Mouse (Mus musculus) ES-E14 (cell line): ENCODE data around the gene 1700001P01Rik. TPM values are rescaled to one million over a fixed set of nuclear protein-coding genes. Genes with fewer than 3 reads are reported as not detected.

Experiments used
- DNase-seq: peaks from one replicate; pipeline ENCODE4 v3.0.0-alpha.2; 2013; ENCODE audit warnings: low read depth, low spot score
- H3K27ac ChIP-seq: 2 replicates; pipeline ENCODE4 v1.5.1; 2012; ENCODE audit warnings: low read depth, mild to moderate bottlenecking, low read length, moderate library complexity, mixed read lengths; ENCODE audit not compliant: poor library complexity, insufficient read depth, severe bottlenecking
- H3K36me3 ChIP-seq: 2 replicates; pipeline ENCODE4 v1.6.1; 2012; ENCODE audit warnings: mild to moderate bottlenecking, low read length, moderate library complexity, mixed read lengths; ENCODE audit not compliant: control insufficient read depth, poor library complexity, insufficient read depth, severe bottlenecking
- H3K4me1 ChIP-seq, 2 experiments: fragments of 150-350 bp in 1 of 2; sonication (generic) in 1 of 2; 2 replicates each; pipeline ENCODE4 v1.6.1; 2012; ENCODE audit warnings: low read length in 2 of 2, mild to moderate bottlenecking in 1 of 2, mixed read lengths in 1 of 2; ENCODE audit not compliant: control insufficient read depth in 2 of 2, insufficient read depth in 2 of 2, poor library complexity in 1 of 2
- H3K4me3 ChIP-seq, 2 experiments: fragments of 150-350 bp in 1 of 2; sonication (generic) in 1 of 2; 2 replicates each; pipeline ENCODE4 v1.5.1; 2012; ENCODE audit warnings: low read length in 2 of 2, low read depth in 1 of 2, mild to moderate bottlenecking in 1 of 2, mixed read lengths in 1 of 2; ENCODE audit not compliant: insufficient read depth in 1 of 2, poor library complexity in 1 of 2, severe bottlenecking in 1 of 2
- H3K9ac ChIP-seq: 2 replicates; pipeline ENCODE4 v1.6.1; 2012; ENCODE audit warnings: low read depth, mild to moderate bottlenecking, low read length, mixed read lengths; ENCODE audit not compliant: poor library complexity, insufficient read depth, severe bottlenecking
- H3K9me3 ChIP-seq: fragments of 150-350 bp; sonication (generic); 2 replicates; pipeline ENCODE4 v1.6.1; 2012; ENCODE audit warnings: low read depth, mild to moderate bottlenecking, low read length; ENCODE audit not compliant: control insufficient read depth, insufficient read depth
- CHD2 ChIP-seq: IDR thresholded peaks from 2 replicates; pipeline ENCODE4 v1.6.1; 2014; ENCODE audit warnings: mild to moderate bottlenecking, low read depth, low read length, inconsistent platforms
- HCFC1 ChIP-seq: IDR thresholded peaks from 2 replicates; pipeline ENCODE4 v1.6.1; 2012; ENCODE audit warnings: low read length, inconsistent platforms, borderline replicate concordance; ENCODE audit not compliant: insufficient read depth
- MAFK ChIP-seq: IDR thresholded peaks from 2 replicates; pipeline ENCODE4 v1.6.1; 2014; ENCODE audit warnings: mild to moderate bottlenecking, low read depth, low read length, inconsistent platforms; ENCODE audit not compliant: insufficient read depth
- ZC3H11A ChIP-seq: IDR thresholded peaks from 2 replicates; pipeline ENCODE4 v1.6.1; 2012; ENCODE audit warnings: low read depth, mild to moderate bottlenecking, inconsistent platforms, low read length, borderline replicate concordance
- ZNF384 ChIP-seq: IDR thresholded peaks from 2 replicates; pipeline ENCODE4 v1.6.1; 2012; ENCODE audit warnings: low read depth, low read length, inconsistent platforms
- in situ Hi-C, 2 experiments: fragments of 600-800 bp; cut with MboI; formaldehyde crosslinking; loops; one replicate each; pipeline ENCODE4 v1.15.1; 2025; ENCODE audit warnings: low sequenced_read_pairs in 2 of 2, inconsistent platforms in 1 of 2; ENCODE audit not compliant: unreplicated experiment in 2 of 2
- total RNA-seq: library from RNA; depleted of rRNA; stranded (reverse); fragments of 300-350 nt; gene quantifications from 2 replicates; pipeline ENCODE4 v1.2.3, GENCODE M21; 2012

The 1700001P01Rik gene
- total RNA-seq, 1 experiment = 2.3 TPM

DNA sequence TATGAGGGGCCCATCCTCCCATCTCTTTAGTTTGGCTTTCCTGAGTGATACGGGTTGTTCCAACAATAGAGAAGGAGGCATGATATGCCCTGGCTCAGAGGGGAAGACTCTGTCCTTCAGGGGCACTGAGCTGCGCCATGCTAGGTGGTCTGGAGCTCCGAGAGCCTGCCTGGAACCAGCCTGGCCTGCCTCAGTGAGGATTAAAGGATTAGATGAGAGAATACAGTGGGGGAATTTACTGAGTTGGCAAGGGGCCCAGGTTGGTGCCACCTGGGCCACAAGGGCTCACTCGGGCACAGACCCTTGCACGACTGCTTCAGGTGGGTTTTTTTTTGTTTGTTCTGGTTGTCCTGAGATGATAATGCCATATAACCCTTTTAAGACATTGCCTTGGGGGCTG lies 40.5 kb upstream of the 1700001P01Rik start:
- H3K27ac ChIP-seq = peak overlapping the region; percentile 14; the same call in 1 of the 2 replicates
- H3K4me1 ChIP-seq = peaks cover 17 to 62% of the 10 kb centered on the region in 2 experiments
- no peak for TF ChIP-seq CHD2
- no peak for TF ChIP-seq HCFC1
- TF ChIP-seq ZNF384 = no peak
- no peak for TF ChIP-seq MAFK
- TF ChIP-seq ZC3H11A = no peak
- H3K9ac ChIP-seq = no peak overlapping the region
- H3K9me3 ChIP-seq = no peaks in the 10 kb centered on the region
- no peak overlapping the region for H3K4me3 ChIP-seq
- in situ Hi-C loops = no loop called here
- no peak for DNase-seq
- peaks cover 57% of the 10 kb centered on the region for H3K36me3 ChIP-seq

GRCm38 (mm10) chr11:97815736-97816135 lies 40.0 kb upstream of the 1700001P01Rik start:
- H3K4me3 ChIP-seq = no peak overlapping the region
- H3K9ac ChIP-seq = 0 out of 2 replicates have a peak overlapping the region, but pooled peaks have one; percentile 15
- no peak for TF ChIP-seq HCFC1
- TF ChIP-seq CHD2 = no peak
- no peak for TF ChIP-seq MAFK
- TF ChIP-seq ZNF384 = no peak
- TF ChIP-seq ZC3H11A = no peak
- peaks cover 57% of the 10 kb centered on the region for H3K36me3 ChIP-seq
- peaks cover 17 to 64% of the 10 kb centered on the region in 2 experiments for H3K4me1 ChIP-seq
- no peak for DNase-seq
- in situ Hi-C loops = no loop called here
- peak overlapping the region; percentile 24; the same call in 1 of the 2 replicates for H3K27ac ChIP-seq
- H3K9me3 ChIP-seq = no peaks in the 10 kb centered on the region

GRCm38 (mm10) chr11:97813746-97814515 lies 38.2 kb upstream of the 1700001P01Rik start:
- TF ChIP-seq ZC3H11A (no peak), ZNF384 (no peak), HCFC1 (no peak), MAFK (no peak), CHD2 (no peak)
- peaks cover 63% of the 10 kb centered on the region for H3K36me3 ChIP-seq
- in situ Hi-C loops = no loop called here
- peaks cover 14 to 71% of the 10 kb centered on the region in 2 experiments for H3K4me1 ChIP-seq
- H3K4me3 ChIP-seq = no peak overlapping the region
- DNase-seq = no peak
- no peaks in the 10 kb centered on the region for H3K9me3 ChIP-seq
- H3K27ac ChIP-seq = no peak overlapping the region
- peak overlapping the region; percentile 2; the same call in 1 of the 2 replicates for H3K9ac ChIP-seq

DNA sequence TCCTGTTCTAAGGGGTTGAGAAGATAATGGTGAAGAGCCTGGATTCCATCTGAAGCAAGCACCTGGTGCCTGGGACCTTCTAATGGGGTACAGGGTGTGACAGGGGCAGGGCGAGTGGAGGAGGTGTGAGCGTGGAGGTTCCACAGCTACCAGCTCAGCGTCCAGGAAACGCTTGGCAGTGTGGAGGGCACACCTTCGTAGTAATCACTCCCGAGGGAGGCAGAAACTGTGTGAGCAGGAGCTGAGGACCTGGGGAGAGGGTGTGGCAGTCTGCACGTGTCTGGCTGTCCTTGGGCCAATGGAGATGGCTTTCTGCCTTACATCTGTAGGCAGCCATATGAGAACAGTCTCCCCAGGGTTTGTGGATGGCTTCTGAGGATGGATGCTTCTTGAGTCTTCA lies 37.4 kb upstream of the 1700001P01Rik start:
- Histone ChIP-seq H3K36me3 (peaks cover 64% of the 10 kb centered on the region), H3K4me3 (no peak overlapping the region), H3K27ac (no peak overlapping the region), H3K9ac (no peak overlapping the region), H3K9me3 (no peaks in the 10 kb centered on the region), H3K4me1 (peaks cover 12 to 70% of the 10 kb centered on the region in 2 experiments)
- no peak for DNase-seq
- in situ Hi-C loops = no loop called here
- TF ChIP-seq CHD2 = no peak
- no peak for TF ChIP-seq ZC3H11A
- no peak for TF ChIP-seq HCFC1
- TF ChIP-seq MAFK = no peak
- no peak for TF ChIP-seq ZNF384
